Mouse (Mus musculus): Measurements from ENCODE around the gene Klhl4.

Gene Klhl4

DNA sequence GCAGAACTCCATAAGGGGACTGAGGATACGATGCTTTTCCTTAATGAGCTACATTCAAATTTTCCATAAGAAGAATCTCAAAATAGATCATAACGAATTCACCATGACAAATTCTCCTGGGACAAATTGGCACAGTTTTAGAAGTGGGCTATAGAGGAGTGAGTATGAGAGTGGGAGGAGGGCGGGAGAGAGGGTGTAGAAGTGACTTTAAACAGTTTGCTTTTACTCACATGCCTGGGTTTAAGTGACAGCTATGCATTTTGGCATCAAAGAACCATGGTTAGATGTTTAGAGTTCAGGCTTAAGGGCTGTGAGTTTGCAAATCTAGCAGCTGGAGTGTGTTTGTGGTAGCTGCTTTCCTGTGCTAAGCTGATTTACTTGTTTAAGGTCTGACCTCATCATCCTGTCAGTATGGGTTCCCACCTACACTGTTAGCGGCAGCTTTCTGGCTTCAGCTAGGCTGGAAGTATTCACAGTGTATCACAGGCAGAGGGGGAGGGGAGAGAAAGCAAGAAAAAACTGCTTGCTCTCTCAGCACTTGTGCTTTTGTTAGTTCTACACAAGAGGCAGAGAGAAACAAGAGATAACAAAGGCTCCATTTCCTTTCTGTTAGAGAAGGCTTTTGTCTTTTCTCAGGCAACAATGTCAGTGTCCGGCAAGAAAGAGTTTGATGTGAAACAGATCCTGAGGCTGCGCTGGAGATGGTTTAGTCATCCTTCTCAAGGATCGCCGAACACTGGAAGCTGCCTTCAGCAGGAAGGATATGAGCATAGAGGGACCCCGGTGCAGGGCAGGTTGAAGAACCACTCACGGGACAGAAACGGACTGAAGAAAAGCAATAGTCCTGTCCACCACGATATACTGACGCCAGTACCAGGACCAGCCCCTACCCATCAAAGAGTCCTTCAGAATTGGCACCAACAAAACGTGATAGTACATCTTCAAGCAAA is at the start of gene Klhl4:
Klhl4 (plus strand) TSS at position 552 of the 950 bp plus-strand sequence.
- DNase-seq (ENCODE audit: low read depth, low spot score), result peak; percentile 17

DNA sequence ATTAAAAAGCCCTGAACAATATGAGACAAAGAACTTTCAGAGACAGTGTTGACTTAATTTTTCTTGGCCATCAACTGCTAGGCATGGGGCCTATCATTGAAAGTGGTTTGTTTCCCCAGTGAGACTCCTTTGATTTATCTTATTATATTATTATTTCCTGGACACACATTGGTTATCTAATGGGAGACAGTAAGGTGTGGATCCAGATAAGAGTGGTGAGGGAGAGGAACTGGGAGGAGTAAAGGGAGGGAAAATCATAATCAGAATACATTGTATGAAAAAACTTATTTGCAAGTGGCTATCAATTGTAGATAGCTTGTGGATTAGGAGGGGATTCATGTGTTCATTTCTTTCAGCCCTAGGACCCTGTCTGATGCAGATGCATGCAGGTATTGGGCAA is 10.0 kb downstream of the Klhl4 start:
- no peak for DNase-seq (ENCODE audit: low read depth, low spot score)

DNA sequence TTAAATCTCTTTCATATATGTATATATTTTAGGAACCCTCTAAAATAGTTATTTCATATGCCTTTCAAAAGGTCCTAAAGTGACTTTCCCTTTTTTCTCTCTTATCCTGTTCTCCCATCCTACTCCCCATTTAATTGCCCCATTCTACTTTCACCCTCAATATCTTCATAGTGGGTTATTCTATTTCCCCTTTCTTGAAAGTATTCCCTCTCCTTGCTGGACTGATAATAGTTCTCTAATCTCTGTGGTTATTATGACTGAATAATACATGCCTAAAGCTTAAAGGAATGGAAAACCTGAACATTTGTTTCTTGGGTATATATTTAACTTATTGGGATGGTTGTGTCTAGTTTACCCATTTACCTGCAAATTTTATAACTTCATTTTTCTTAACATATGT is 12.6 kb downstream of the Klhl4 start:
- no peak for DNase-seq (ENCODE audit: low read depth, low spot score)

DNA sequence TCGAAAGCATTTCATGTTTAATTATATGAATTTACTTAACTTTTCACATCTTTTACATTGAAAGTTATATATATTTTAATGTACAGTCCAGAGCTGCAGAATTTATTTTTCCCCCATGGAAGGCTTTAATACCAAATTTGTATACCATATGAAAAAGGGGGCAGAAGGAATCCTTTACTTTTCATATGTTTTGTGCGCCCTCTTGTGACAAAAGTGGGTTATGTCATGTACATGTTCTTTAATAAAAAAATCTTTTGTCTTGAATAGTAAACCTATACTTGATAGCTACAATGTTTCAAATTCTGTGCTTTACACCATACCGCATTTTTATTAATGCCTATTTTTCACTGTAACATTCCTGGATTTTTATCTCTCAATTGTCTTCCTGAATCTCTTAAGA is 84.0 kb downstream of the Klhl4 start:
- DNase-seq (ENCODE audit: low read depth, low spot score), result peak; percentile 27

DNA sequence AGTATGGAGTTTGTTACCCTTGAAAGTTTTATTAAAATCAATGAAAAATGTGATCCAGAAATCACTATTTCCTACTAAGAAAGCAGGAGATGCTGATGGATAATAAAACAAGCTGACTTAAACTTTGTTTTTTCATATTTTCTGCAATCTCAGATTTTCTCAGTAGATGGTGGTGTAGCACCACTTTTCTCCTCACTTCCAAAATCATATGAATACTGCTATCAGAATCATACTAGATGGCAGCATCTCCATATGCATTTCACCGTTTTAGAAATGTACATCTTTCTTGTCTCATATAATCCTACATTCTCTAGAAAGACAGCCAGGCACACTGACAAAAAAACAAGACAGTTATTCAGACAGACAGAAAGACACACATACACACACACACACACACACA is 108.2 kb downstream of the Klhl4 start:
- peak; percentile 0 for DNase-seq (ENCODE audit: low read depth, low spot score)

All from mesoderm, embryonic 11.5 days (tissue).